14 mouse cellular contexts compared by ENCODE assay signal in genomic region chr1:151563893-151564292, GRCm38 (mm10). TPM values are rescaled to one million over a fixed set of nuclear protein-coding genes. Genes with fewer than 3 reads are reported as not detected.
DNase-seq lines count a peak whose midpoint lies in the region; ATAC-seq and TF ChIP-seq lines count a peak whose summit lies in the region.
"Had no signal": no experiment of that assay in that cellular context is flagged by ENCODE, and none has a peak within 500 bp of the region (broad histone marks: within the 10 kb centered on the region; RNA-seq: fewer than 3 reads in every experiment).

No protein-coding gene starts in this region.

- no peak overlapping the region for H3K9ac ChIP-seq in forebrain, embryonic 13.5 days
- no peak overlapping the region for H3K9ac ChIP-seq in forebrain, embryonic 12.5 days
- no peak overlapping the region; the same call in 1 of the 2 replicates for H3K9ac ChIP-seq in hindbrain, embryonic 16.5 days (ENCODE audit: low read depth, low read length)
- H3K9ac ChIP-seq in hindbrain, embryonic 12.5 days: no peak overlapping the region
- H3K9ac ChIP-seq: limb, embryonic 13.5 days; liver, embryonic 12.5 days; midbrain, embryonic 12.5 days had no signal

- no peak overlapping the region for H3K4me2 ChIP-seq in forebrain, embryonic 13.5 days
- H3K4me2 ChIP-seq in forebrain, embryonic 12.5 days: no peak overlapping the region
- peak overlapping the region; percentile 12; the same call in 1 of the 2 replicates for H3K4me2 ChIP-seq in hindbrain, embryonic 16.5 days (ENCODE audit: low read length)
- H3K4me2 ChIP-seq in hindbrain, embryonic 12.5 days (replicated peaks): no peak overlapping the region
- peak overlapping the region; percentile 15 for H3K4me2 ChIP-seq in myocyte (ENCODE audit: low read depth)
- H3K4me2 ChIP-seq: heart, embryonic 11.5 days; limb, embryonic 13.5 days; liver, embryonic 12.5 days; midbrain, embryonic 12.5 days had no signal

- no peaks in the 10 kb centered on the region for H3K36me3 ChIP-seq in forebrain, embryonic 13.5 days (ENCODE audit: poor library complexity, severe bottlenecking)
- no peaks in the 10 kb centered on the region for H3K36me3 ChIP-seq in forebrain, embryonic 12.5 days (replicated peaks)
- H3K36me3 ChIP-seq in hindbrain, embryonic 16.5 days (ENCODE audit: control insufficient read depth, insufficient read depth, low read length): no peaks in the 10 kb centered on the region
- no peaks in the 10 kb centered on the region for H3K36me3 ChIP-seq in hindbrain, embryonic 12.5 days
- H3K36me3 ChIP-seq in myocyte (ENCODE audit: control insufficient read depth, insufficient read depth): no peaks in the 10 kb centered on the region
- H3K36me3 ChIP-seq: embryonic facial prominence, embryonic 10.5 days; limb, embryonic 13.5 days; liver, embryonic 12.5 days; midbrain, embryonic 12.5 days had no signal

- H3K79me2 ChIP-seq in myocyte (ENCODE audit: control insufficient read depth, insufficient read depth): no peaks in the 10 kb centered on the region

- DNase-seq in testis, postnatal 10 days (ENCODE audit: low spot score): peak; percentile 22
- DNase-seq in testis, postnatal 14 days (ENCODE audit: low spot score): no peak
- no peak for DNase-seq in urinary bladder, postnatal 10 days (ENCODE audit: low spot score)

- H3K4me3 ChIP-seq in forebrain, embryonic 13.5 days: no peak overlapping the region
- no peak overlapping the region for H3K4me3 ChIP-seq in forebrain, embryonic 12.5 days (replicated peaks)
- H3K4me3 ChIP-seq in hindbrain, embryonic 16.5 days (ENCODE audit: low read length): no peak overlapping the region
- no peak overlapping the region for H3K4me3 ChIP-seq in hindbrain, embryonic 12.5 days
- H3K4me3 ChIP-seq in myocyte: no peak overlapping the region
- H3K4me3 ChIP-seq: embryonic facial prominence, embryonic 10.5 days; limb, embryonic 13.5 days; liver, embryonic 12.5 days; midbrain, embryonic 12.5 days had no signal

- peaks cover 3% of the 10 kb centered on the region; the same call in 1 of the 2 replicates for H3K4me1 ChIP-seq in forebrain, embryonic 13.5 days
- no peaks in the 10 kb centered on the region for H3K4me1 ChIP-seq in forebrain, embryonic 12.5 days
- H3K4me1 ChIP-seq in hindbrain, embryonic 16.5 days (ENCODE audit: control insufficient read depth, insufficient read depth, low read depth, low read length): 0 out of 2 replicates have a peak, but pooled peaks cover 2% of the 10 kb centered on the region
- H3K4me1 ChIP-seq in hindbrain, embryonic 12.5 days: no peaks in the 10 kb centered on the region; the same call in 1 of the 2 replicates
- H3K4me1 ChIP-seq: embryonic facial prominence, embryonic 10.5 days; limb, embryonic 13.5 days; liver, embryonic 12.5 days; midbrain, embryonic 12.5 days had no signal

- 58% methylated on average over 6 of the region's 6 CpGs for WGBS in forebrain, embryonic 13.5 days
- 57% methylated on average over 6 of the region's 6 CpGs for WGBS in forebrain, embryonic 12.5 days
- 46% methylated on average over 6 of the region's 6 CpGs for WGBS in hindbrain, embryonic 16.5 days
- WGBS in hindbrain, embryonic 12.5 days: 56% methylated on average over 6 of the region's 6 CpGs

- no peak for TF ChIP-seq POLR2A in myocyte (IDR thresholded peaks at IDR 0.05; ENCODE audit: insufficient read length, low read depth)

- H3K27ac ChIP-seq in forebrain, embryonic 13.5 days: no peak overlapping the region
- no peak overlapping the region for H3K27ac ChIP-seq in forebrain, embryonic 12.5 days
- H3K27ac ChIP-seq in hindbrain, embryonic 16.5 days (ENCODE audit: low read depth, low read length): no peak overlapping the region
- no peak overlapping the region for H3K27ac ChIP-seq in hindbrain, embryonic 12.5 days
- H3K27ac ChIP-seq: embryonic facial prominence, embryonic 10.5 days; kidney, postnatal 0 days; limb, embryonic 13.5 days; liver, embryonic 12.5 days; midbrain, embryonic 12.5 days had no signal

- peak; percentile 51; the same call in 1 of the 2 replicates for ATAC-seq in forebrain, embryonic 13.5 days
- no peak for ATAC-seq in forebrain, embryonic 12.5 days (ENCODE audit: low FRiP score)
- ATAC-seq in hindbrain, embryonic 16.5 days: 0 out of 2 replicates have a peak, but pooled peaks have one; percentile 30
- ATAC-seq in hindbrain, embryonic 12.5 days (ENCODE audit: low FRiP score): no peak

- H3ac ChIP-seq in myocyte (ENCODE audit: control insufficient read depth, insufficient read length): no peak overlapping the region

- H3K27me3 ChIP-seq in forebrain, embryonic 13.5 days: no peaks in the 10 kb centered on the region
- peaks cover 2% of the 10 kb centered on the region; the same call in 1 of the 2 replicates for H3K27me3 ChIP-seq in forebrain, embryonic 12.5 days
- H3K27me3 ChIP-seq in hindbrain, embryonic 16.5 days (replicated peaks; ENCODE audit: control insufficient read depth, insufficient read depth, low read length): no peaks in the 10 kb centered on the region
- 0 out of 2 replicates have a peak, but pooled peaks cover 4% of the 10 kb centered on the region for H3K27me3 ChIP-seq in hindbrain, embryonic 12.5 days
- no peaks in the 10 kb centered on the region for H3K27me3 ChIP-seq in myocyte (ENCODE audit: control insufficient read depth, insufficient read depth, insufficient read length)
- H3K27me3 ChIP-seq: limb, embryonic 13.5 days; liver, embryonic 12.5 days; midbrain, embryonic 12.5 days had no signal

- no peaks in the 10 kb centered on the region for H3K9me3 ChIP-seq in forebrain, embryonic 13.5 days (replicated peaks)
- H3K9me3 ChIP-seq in forebrain, embryonic 12.5 days: no peaks in the 10 kb centered on the region
- H3K9me3 ChIP-seq in hindbrain, embryonic 16.5 days (ENCODE audit: control insufficient read depth, low read length): no peaks in the 10 kb centered on the region
- H3K9me3 ChIP-seq in hindbrain, embryonic 12.5 days (replicated peaks): no peaks in the 10 kb centered on the region
- H3K9me3 ChIP-seq: embryonic facial prominence, embryonic 10.5 days; limb, embryonic 13.5 days; liver, embryonic 12.5 days; midbrain, embryonic 12.5 days had no signal

TF ChIP-seq in myocyte, 11 proteins besides CTCF, POLR2A, EP300 and RAD21:
- TF ChIP-seq USF1 (IDR thresholded peaks at IDR 0.05; ENCODE audit: low read depth): no peak
- no peak for TF ChIP-seq E2F4 (IDR thresholded peaks at IDR 0.05; ENCODE audit: insufficient read depth)
- TF ChIP-seq REST (IDR thresholded peaks at IDR 0.05; ENCODE audit: insufficient read depth, insufficient read length): no peak
- no peak for TF ChIP-seq CEBPB (IDR thresholded peaks at IDR 0.05; ENCODE audit: insufficient read depth, poor library complexity, severe bottlenecking)
- no peak for TF ChIP-seq TCF3 (IDR thresholded peaks at IDR 0.05; ENCODE audit: insufficient read length, low read depth)
- no peak for TF ChIP-seq MYOD1 (IDR thresholded peaks at IDR 0.05; ENCODE audit: control insufficient read depth in 1 of 3, insufficient read length in 2 of 3, low read depth in 2 of 3)
- TF ChIP-seq SRF (IDR thresholded peaks at IDR 0.05; ENCODE audit: control insufficient read depth, insufficient read length, low read depth): no peak
- TF ChIP-seq MAX (IDR thresholded peaks at IDR 0.05; ENCODE audit: low read depth): no peak
- TF ChIP-seq TCF12 (IDR thresholded peaks at IDR 0.05; ENCODE audit: insufficient read depth, poor library complexity, severe bottlenecking): no peak

RNA-seq across cellular contexts. Expression of gene Fam129a, which starts 7.1 kb away (rescaled TPM):
- polyA plus RNA-seq in forebrain, embryonic 13.5 days (2015; fragmentation: Nextera tagmentation; extraction: Ambion mirVana): 1.3 and 1.9 TPM in 2 replicates
- polyA plus RNA-seq in forebrain, embryonic 12.5 days (2016; fragmentation: Nextera tagmentation; extraction: Ambion mirVana): 1.4 and 1.7 TPM in 2 replicates
- polyA plus RNA-seq in hindbrain, embryonic 16.5 days (2015; fragmentation: Nextera tagmentation; extraction: Ambion mirVana): 0.88 and 1.4 TPM in 2 replicates
- 1.2 and 1.9 TPM in 2 replicates for polyA plus RNA-seq in hindbrain, embryonic 12.5 days (2016; fragmentation: Nextera tagmentation; extraction: Ambion mirVana)
- 2.7 TPM for polyA plus RNA-seq in myocyte (2012; fragmentation: generic; extraction: Trizol)

Comparison
In these comparisons a context has a peak if more than half of its experiments do, and no peak if none do; other contexts are left out.
1. ATAC-seq: peak in forebrain, embryonic 13.5 days (single experiment) and hindbrain, embryonic 16.5 days (single experiment); none in forebrain, embryonic 12.5 days (single experiment) and hindbrain, embryonic 12.5 days (single experiment).
2. H3K4me2 ChIP-seq: peak in hindbrain, embryonic 16.5 days (single experiment) and myocyte (single experiment); none in forebrain, embryonic 13.5 days (single experiment), forebrain, embryonic 12.5 days (single experiment) and hindbrain, embryonic 12.5 days (single experiment).